Mouse (Mus musculus): ENCODE data around the gene Rfng.

GRCm38 (mm10) chr11:120822321-120822720 is 38.3 kb upstream of the Rfng start:
- TF ChIP-seq CTCF (IDR thresholded peaks at IDR 0.05; ENCODE audit: borderline replicate concordance, insufficient read depth, low read depth, low read length) (no peak), POLR2A (IDR thresholded peaks at IDR 0.05; ENCODE audit: borderline replicate concordance, insufficient read depth, low read length) (no peak)

Measured in cerebellum, adult 2 months (tissue).